Mouse (Mus musculus) monocyte, adult 2 months (primary cell): ENCODE data around the gene Mib2.
"Not testable (repeated sequence)": the region's sequence is repeated elsewhere in the genome, so short reads cannot be mapped to it uniquely, and the experiment has no call there.

ENCODE experiments used
- DNase-seq, 2 experiments: peaks; one replicate each; pipeline ENCODE4 v3.0.0; 2022; ENCODE audit warnings: low spot score in 2 of 2, low read depth in 1 of 2

Gene Mib2

GRCm38 (mm10) chr4:155668689-155669597 lies at the start of gene Mib2:
Gene Mib2, minus strand, starts transcription at chr4:155669198.
- DNase-seq = peak; percentile 89 to 96

DNA sequence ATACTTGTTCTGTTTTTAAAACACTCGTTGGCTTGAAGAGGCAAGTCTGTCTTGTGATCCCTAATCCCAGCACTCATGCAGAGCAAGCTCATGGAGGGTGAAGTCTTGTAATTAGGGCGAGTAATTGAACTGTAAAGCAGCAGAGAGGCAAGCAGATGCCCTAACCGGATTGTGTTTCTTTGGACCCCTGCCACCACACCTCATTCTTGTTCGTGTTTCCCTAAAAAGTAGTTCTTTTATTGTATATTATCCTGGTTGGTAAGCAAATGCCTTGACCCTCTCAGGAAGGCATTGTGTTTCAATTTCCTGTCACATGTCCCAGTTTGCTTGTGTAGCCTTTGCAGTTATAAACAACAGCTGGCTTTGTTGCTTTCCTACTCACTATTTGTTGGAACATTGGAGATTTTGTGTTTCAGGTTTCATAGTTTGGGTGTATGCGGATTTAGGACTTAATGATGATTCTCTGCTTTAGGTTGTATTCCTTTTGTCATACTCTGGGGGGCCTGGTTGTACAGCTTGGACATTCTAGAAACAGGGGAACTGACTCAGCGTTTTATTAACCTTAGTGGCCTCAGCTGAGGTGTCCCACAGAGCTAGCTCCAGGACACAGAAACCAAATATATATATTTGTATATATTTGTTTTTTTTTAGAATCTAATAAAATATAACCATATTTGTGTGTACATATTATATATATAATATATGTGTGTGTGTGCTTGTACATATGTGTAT lies 41.7 kb upstream of the Mib2 start:
- DNase-seq = no peak

DNA sequence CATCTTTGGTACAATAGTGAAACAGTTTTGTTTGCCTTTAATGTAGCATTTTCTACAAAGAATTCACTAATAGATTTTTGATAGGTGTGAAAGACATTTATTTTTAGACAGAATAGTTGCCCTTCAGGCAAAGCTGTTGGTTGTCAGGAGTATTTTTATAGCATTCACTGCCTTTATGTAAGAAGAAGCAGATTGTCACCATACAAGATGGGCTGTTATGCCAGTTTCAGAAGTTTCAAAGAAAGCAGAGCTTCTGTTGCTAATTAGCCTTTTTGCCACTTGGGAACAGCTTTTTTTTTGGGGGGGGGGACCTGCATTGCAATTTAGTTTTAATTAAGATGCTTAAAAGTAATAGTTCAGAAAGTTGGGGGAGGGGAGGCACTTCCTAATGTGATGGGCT lies 40.0 kb upstream of the Mib2 start:
- no peak for DNase-seq

DNA sequence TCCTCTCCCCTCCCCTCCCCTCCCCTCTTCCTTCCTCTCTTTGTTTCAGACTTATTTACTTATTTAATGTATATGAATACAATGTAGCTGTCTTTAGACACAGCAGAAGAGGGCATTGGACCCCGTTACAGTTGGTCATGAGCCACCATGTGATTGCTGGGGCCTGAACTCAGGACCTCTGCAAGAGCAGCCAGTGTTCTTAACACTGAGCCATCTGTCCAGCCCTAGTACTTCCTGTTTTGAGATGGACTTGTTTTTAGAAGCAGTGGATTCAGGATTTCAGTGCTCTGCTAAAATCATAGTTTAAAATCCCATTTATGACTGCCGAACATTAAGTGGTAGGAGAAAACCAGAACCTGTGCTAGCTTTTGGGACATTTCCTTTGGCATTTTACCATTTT lies 39.6 kb upstream of the Mib2 start:
- DNase-seq = no peak

GRCm38 (mm10) chr4:155705592-155705929 lies 36.6 kb upstream of the Mib2 start:
- DNase-seq = no peak

DNA sequence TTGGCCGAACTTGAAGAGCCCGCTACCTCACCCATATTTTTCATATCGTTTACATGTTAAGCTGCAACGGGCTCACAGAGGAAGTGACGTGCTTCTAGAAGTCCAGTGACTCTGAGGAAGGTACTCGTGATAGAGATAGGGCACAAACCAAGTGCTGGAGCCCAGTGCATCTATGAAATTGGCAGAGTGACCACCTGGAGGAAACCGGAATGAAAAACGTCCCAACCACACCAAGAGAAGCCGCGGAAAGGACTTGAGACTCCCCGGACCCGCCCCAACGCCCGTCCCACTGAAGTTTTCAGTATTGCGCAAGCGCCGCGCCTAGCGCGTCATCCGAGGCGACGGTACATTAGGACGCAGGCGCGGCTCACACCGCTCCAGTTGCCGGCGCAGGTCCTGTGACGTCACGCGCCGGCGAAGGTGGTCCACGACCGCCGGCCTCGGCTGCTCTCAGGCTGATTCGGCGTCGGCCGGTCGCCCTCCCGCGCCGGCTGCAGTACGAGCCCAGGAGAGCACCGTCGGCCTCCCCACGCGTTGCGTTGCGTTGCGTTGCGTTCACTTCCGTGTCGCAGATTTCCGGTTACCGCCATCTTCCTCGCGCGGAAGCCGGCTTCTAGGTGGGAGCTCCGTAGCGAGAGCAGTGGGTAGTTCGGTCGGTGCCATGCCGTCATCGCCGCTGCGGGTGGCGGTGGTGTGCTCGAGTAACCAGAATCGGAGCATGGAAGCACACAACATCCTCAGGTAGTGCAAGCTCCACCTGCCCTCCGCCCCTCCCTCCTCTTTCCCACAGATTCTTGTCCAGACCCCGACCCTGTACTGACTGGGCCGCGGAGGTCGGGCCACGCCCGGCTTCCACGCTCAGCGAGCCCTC lies 36.0 kb upstream of the Mib2 start, which contains the start of gene Ssu72:
Ssu72 (plus strand) TSS at position 80 of the 871 bp plus-strand sequence.
- DNase-seq = peak; percentile 84 to 95

DNA sequence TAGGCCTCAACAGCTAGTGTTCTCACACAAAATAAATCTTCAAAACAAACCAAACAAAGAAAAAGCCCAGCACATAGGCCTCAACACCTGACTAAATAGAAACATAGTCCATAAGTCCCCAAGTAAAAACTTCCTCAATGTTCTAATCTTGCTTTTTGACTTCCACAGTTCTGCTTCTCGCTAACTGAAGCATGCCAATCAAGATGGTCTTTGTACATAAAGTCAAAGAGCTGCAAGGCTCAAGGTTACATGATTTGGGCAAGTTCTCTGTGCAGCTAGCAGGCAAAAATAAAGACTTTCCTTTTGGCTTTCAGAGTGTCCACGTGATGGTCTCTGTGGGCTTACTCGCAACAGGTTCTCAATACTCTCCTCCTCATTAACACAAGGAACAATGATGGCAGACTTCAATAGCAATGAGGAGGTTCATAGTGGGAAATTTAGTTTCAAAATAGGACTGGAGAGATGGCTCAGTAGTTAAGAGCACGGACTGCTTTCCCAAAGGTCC lies 34.5 kb upstream of the Mib2 start:
- no peak for DNase-seq

DNA sequence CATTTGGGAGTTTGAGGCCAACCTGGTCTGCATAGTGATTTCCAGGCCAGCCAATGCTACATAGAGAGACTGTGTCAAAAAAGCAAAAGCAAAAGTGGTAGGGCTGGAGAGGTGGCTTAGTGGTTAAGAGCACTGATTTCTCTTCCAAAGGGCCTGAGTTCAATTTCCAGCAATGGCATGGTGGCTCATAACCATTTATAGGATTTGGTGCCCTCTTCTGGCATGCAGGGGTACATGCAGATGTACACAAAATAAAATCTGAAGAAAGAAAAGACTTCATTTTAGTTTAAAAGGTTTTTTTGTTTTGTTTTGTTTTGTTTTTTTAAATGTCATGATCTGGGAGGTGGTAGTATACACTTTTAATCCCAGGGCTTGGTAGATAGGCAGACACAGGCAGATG lies 31.4 kb upstream of the Mib2 start:
- DNase-seq = no peak

DNA sequence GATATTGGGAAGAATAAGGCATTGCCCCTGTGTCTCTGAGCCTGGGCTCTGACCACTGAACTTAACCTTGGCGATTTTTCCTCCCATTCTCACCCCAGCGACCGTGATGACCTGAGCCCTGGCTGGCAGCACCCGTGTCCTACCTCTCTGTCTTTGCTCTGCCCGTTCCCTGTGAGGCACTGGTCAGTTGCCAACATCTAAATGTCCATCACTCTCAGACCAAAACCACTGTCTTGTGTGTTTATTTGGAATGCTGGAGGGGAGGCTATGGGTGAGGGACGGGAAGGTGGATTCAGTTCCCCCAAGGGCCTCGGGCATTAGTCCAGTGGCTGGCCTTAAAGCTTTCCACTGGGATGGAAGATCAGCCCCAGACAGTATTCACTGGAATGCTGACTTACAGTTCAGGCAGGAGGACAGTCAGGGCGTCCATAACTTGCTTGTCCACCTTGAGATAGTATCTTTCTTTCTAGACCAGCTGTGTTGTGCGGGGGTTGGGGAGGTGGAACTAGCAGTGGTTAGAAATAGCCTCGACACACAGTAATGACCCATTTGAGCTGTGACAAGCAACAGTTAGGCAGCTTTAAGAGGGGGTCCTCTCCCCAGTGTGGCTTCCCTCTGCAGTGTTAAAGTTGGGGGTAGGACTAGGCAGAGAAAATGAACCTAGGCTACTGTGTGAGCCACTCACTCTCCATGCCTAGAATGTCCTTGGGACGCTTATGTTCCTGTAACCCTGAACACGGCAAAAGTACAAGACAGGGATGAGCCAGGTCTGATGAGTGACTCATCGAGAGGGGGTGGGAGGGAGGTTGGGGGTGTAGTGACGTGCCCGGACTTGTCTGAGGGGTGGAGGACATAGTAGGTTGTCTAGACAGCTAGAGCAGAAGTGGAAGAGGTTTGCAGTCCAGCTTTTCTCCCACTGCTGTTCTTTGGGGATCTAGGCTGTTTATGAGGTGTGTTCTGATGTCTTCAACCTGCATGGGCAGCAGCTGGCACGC lies 27.6 kb upstream of the Mib2 start:
- DNase-seq = no peak

- DNase-seq = no peak
These were observed 26.6 kb upstream of the Mib2 start for GRCm38 (mm10) chr4:155695531-155696062.

DNA sequence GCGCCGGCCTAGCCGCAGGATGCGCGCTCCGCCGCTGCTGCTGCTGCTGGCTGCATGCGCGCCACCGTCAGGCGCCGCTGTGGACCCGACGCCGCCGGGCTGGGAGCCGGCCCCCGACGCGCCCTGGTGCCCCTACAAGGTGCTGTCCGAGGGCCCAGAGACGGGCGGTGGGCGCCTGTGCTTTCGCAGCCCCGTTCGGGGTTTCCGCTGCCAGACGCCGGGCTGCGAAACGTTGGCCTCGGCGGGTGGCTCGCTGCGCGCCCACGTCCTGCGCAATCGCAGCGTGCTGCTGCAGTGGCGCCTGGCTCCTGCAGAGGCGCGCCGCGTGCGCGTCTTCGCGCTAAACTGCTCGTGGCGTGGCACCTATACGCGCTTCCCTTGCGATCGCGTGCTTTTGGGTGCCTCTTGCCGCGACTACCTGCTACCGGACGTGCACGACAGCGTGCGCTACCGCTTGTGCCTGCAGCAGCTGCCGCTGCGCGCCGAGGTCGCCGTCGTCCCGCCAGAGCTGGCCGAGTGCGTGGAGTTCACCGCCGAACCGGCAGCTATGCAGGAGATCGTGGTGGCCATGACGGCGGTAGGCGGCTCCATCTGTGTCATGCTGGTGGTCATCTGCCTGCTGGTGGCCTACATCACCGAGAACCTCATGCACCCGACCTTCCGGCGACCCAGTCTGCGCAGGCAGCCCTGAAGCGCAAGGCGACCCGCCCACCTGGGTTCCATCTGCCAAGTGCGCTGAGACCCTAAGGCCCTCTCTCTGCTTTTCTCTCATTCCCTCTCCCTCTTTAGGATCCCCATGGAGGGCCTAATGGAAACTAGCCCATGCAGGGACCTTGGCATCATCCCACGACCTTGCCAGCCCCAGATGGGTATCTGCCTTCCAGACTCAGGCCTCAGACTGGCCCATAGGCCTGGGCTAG lies 25.7 kb upstream of the Mib2 start:
- peak in 1 of 2 experiments; percentile 51 for DNase-seq

GRCm38 (mm10) chr4:155694111-155694481 lies 25.1 kb upstream of the Mib2 start, which contains the start of gene Fndc10:
Gene Fndc10, plus strand, starts transcription at chr4:155694342.
- no peak for DNase-seq

DNA sequence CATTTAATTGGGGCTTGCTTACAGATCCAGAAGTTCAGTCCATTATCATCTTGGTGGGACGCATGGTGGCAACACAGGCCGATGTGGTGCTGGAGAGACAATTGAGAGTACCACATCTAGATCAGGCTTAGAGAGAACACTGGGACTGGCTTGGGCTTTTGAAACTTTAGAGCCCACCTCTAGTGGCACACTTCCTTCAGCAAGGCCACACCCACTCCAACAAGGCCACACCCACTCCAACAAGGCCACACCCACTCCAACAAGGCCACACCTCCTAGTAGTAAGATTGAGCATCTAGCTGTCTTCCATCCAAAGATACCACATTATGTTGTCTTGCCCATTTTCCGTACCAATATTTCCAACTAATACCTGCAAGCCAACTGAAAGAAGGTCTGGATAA lies 23.4 kb upstream of the Mib2 start:
- no peak for DNase-seq

- no peak for DNase-seq
These were observed 21.8 kb upstream of the Mib2 start for GRCm38 (mm10) chr4:155690571-155691375.

DNA sequence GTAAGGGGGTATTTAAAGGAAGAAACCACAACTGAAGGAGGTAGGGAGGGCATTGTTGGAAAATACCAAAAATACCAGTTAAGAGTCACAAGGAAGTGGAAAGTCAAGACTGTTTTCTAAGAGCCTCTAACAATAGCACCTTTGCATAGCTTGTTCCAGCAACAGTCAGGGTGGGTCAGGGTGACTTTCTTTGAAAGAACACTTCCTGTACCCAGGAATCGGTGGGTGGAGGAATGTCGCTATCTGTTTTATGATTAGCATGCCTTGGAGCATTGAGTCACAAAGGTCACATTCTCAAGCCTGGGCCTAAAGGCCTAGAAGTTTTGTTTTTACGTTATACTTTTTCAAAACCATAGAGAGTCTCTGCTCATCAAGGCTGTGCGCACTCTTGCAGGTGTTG lies 18.8 kb upstream of the Mib2 start:
- DNase-seq = not testable (repeated sequence)

DNA sequence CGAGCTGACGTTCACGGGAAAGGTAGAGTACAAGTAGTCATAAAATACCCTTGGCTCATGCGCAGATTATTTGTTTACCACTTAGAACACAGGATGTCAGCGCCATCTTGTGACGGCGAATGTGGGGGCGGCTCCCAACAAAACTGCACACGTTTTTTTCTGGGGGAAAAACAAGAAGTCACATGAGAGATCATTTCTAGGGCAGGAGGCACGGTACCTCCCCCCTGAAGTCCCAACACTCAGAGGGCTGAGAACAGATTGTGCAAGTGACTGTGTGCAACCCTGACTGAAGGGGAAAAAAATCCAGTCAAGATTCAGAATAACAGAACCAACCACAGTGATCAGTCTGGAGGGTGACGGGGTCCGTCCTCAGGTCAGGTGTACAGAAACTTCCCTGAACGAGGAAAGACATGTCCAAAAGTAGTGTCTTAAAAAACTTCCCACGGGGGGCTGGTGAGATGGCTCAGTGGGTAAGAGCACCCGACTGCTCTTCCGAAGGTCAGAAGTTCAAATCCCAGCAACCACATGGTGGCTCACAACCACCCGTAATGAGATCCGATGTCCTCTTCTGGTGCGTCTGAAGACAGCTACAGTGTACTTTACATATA lies 14.8 kb upstream of the Mib2 start:
- DNase-seq = not testable (repeated sequence)

DNA sequence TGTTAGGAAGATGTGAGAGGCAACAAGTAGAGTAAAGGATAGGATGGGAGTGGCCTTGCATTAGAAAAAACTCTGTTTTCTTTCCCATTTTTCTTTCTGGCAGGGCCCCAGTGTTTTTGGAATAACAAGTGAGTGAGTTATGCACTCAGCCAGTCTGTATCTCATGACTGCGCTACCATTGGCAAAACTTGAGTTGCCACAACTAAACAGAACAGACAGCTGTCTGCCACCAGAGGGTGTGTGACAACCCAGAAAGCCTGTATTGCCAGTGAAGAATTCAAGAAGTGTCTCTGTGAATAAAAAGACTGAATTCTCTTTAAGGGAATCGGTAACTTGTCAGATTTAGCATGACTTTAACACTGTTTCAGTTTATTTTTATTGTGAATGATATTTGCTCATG lies 7.0 kb upstream of the Mib2 start:
- no peak for DNase-seq
